Mouse (Mus musculus): ENCODE measurements around the gene Zbtb41. TPM values are rescaled to one million over a fixed set of nuclear protein-coding genes. Genes with fewer than 3 reads are reported as not detected.

Zbtb41 gene
- 1.3 and 1.6 TPM in 2 replicates for polyA plus RNA-seq (2012; rRNA removed)

DNA sequence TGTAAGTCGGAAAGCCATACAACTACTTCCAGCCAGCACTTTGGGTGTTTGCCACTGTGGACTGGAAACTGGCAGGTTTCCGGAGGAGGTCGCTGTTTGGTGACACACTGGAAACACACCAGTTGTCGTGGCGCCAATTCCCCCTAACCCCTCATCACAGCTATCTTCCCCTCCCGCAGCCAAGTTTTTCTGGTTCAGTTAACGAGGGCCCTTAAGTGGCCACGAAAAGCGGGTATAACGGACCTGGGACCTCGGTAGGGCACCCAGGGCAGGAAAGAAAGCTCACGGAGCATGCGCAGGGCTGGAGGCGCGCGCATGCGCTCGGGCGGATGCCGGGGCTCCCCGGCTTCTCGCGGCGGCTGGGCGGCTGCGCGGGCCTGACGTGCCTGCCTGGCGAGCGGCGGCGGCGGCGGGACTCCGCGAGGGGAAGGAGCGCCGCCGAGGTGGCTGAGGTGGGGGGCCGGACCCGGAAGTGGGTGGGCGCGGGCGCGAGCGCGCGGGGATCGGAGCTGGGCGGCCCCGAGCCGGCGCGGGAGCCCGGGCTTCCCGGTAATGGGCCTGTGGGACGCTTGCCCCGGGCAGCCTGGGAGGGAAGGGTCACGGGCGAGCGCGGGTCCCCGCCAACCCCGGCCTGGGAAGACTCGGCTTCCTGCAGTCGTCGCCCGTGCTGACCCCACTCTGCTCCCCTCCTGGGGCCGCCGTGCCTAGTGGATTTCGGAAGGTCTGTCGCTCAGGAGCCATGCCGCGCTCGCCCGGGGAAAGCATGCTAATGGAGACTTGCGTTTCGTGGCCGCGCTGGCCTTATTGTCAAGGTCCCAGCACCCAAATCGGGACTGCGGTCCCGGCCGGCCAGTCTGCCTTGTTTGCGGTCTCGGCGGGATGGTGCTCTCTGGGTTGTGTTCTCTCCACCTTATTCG lies at the start of gene Zbtb41:
Gene Zbtb41, plus strand, starts transcription at position 414 of the 917 bp plus-strand sequence.
- no peaks in the 10 kb centered on the region for H3K27me3 ChIP-seq (ENCODE audit: control insufficient read depth, insufficient read depth, low read length)
- H3K4me1 ChIP-seq (ENCODE audit: control insufficient read depth, insufficient read depth, insufficient read length), result peaks cover 4% of the 10 kb centered on the region
- peak within 1 kb of the TSS; percentile 98 for H3K27ac ChIP-seq (ENCODE audit: insufficient read depth, low read length)
- TF ChIP-seq POLR2A (IDR thresholded peaks at IDR 0.05; ENCODE audit: low read depth, low read length) (no peak; the same call in 1 of the 2 replicates), CTCF (IDR thresholded peaks at IDR 0.05; ENCODE audit: extremely low read depth, insufficient read depth, insufficient read length, insufficient replicate concordance) (peak; percentile 36; the same call in 1 of the 2 replicates)
- DNase-seq (ENCODE audit: low read depth in 1 of 2, low spot score in 2 of 2), result peak; percentile 74 to 84
- WGBS, result under 1% methylated on average over 85 of the region's 88 CpGs
- peak within 1 kb of the TSS; percentile 99 for H3K4me3 ChIP-seq (ENCODE audit: extremely low read depth, insufficient read depth, insufficient read length)
- H3K36me3 ChIP-seq (ENCODE audit: control insufficient read depth, insufficient read depth, low read length), result no peaks in the 10 kb centered on the region

DNA sequence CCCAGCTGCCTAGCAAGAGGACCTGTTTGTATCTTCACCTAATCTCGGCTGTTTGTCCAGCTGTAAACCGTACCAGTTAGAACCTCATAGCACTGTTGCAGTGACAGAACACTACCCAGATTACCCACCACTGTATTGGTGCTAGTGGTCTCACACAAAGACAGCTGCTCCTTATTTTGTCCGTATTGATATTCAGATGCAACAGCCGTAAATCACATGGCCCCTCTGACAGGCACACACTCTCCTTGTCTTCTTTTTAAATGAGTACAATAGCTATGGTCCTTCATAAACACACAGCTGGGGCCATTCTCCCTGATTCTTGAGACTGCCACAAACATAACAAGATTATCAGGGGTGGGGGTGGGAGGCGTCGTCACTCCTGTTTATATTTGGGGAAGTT lies 46.2 kb upstream of the Zbtb41 start:
- no peak overlapping the region for H3K4me3 ChIP-seq (ENCODE audit: extremely low read depth, insufficient read depth, insufficient read length)
- WGBS, result 76% methylated on average over 6 of the region's 6 CpGs
- TF ChIP-seq CTCF (IDR thresholded peaks at IDR 0.05; ENCODE audit: extremely low read depth, insufficient read depth, insufficient read length, insufficient replicate concordance), result no peak
- TF ChIP-seq POLR2A (IDR thresholded peaks at IDR 0.05; ENCODE audit: low read depth, low read length), result no peak
- no peaks in the 10 kb centered on the region for H3K4me1 ChIP-seq (ENCODE audit: control insufficient read depth, insufficient read depth, insufficient read length)
- DNase-seq (ENCODE audit: low read depth in 1 of 2, low spot score in 2 of 2), result no peak
- H3K27me3 ChIP-seq (ENCODE audit: control insufficient read depth, insufficient read depth, low read length), result no peaks in the 10 kb centered on the region
- H3K27ac ChIP-seq (ENCODE audit: insufficient read depth, low read length), result no peak overlapping the region
- H3K36me3 ChIP-seq (ENCODE audit: control insufficient read depth, insufficient read depth, low read length), result no peaks in the 10 kb centered on the region

DNA sequence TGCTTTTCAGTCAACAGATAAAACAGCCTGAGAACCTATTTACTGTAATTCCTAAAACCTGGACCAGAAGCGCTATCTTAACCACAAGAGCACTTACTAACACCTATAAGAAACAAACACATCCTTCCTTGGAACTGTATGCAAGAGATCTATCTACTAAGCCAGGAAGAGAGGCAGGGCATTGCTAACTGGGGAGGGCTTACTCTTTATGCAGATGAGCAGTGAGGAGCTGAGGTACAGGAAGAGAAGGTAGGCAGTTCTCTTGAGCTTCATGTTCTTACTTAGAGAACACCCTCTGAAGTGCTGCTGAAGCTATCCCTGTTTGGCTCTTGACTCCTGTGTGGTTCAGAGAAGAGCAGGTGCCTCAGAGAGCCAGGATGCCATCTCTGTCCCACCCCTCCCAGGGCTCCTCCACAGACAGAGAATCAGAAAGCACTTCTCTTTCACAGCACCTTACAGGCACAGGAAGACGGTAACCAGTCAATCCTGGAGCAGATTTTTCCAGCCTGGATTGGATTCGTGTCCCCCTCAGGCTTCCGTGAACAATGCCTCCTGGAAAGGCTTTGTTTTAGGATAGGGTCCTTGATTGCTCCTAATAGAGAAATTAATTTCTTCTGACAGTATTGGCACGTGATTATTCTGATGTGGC lies 45.3 kb upstream of the Zbtb41 start, which contains the start of gene Crb1:
Gene Crb1, minus strand, starts transcription at position 463 of the 649 bp plus-strand sequence.
- Histone ChIP-seq H3K27ac (ENCODE audit: insufficient read depth, low read length) (no peak within 1 kb of the TSS), H3K4me3 (ENCODE audit: extremely low read depth, insufficient read depth, insufficient read length) (no peak within 1 kb of the TSS), H3K27me3 (ENCODE audit: control insufficient read depth, insufficient read depth, low read length) (no peaks in the 10 kb centered on the region), H3K36me3 (ENCODE audit: control insufficient read depth, insufficient read depth, low read length) (no peaks in the 10 kb centered on the region), H3K4me1 (ENCODE audit: control insufficient read depth, insufficient read depth, insufficient read length) (no peaks in the 10 kb centered on the region)
- no peak for DNase-seq (ENCODE audit: low read depth in 1 of 2, low spot score in 2 of 2)
- 24% methylated on average over 5 of the region's 5 CpGs for WGBS
- TF ChIP-seq CTCF (IDR thresholded peaks at IDR 0.05; ENCODE audit: extremely low read depth, insufficient read depth, insufficient read length, insufficient replicate concordance), result no peak

DNA sequence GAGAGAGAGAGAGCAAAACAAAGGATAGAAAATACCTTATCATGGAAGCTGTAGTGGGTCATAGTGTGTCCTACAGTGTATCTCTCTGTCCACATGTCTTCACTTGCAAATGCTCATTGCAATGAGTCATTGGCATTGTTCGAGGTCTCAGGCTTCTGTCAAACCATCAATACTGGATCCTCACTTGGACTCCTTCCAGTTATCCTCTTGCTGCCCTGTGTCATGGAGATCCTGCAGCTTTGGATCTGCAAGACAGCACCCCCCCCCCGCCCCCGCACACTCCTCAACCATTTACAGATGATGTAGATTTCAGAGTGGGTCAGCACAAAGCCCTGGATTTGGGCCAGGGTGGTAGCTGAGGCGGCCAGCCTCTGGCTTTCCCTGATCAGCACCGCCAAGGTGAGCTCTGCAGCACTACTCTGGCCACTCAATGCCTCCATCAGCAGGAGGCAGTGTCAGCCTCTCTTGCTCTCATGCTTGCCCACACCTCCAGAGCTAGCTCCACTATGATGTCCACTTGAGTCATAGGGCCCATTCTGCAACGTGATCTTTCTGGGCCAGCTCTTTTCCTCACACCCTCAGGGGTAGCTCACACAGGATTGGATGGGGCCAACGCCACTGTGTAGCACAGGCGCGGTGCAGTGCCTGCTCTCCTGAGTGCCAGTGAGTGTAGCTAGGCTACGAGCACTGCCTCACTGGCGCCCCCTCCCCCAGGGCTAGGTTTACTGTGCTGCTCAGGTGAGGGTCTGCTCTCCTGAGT lies 43.0 kb upstream of the Zbtb41 start:
- Histone ChIP-seq H3K4me3 (ENCODE audit: extremely low read depth, insufficient read depth, insufficient read length) (no peak overlapping the region), H3K4me1 (ENCODE audit: control insufficient read depth, insufficient read depth, insufficient read length) (no peaks in the 10 kb centered on the region), H3K27me3 (ENCODE audit: control insufficient read depth, insufficient read depth, low read length) (no peaks in the 10 kb centered on the region), H3K27ac (ENCODE audit: insufficient read depth, low read length) (no peak overlapping the region), H3K36me3 (ENCODE audit: control insufficient read depth, insufficient read depth, low read length) (no peaks in the 10 kb centered on the region)
- 60% methylated on average over 11 of the region's 11 CpGs for WGBS
- TF ChIP-seq CTCF (IDR thresholded peaks at IDR 0.05; ENCODE audit: extremely low read depth, insufficient read depth, insufficient read length, insufficient replicate concordance) (no peak), POLR2A (IDR thresholded peaks at IDR 0.05; ENCODE audit: low read depth, low read length) (no peak)
- no peak for DNase-seq (ENCODE audit: low read depth in 1 of 2, low spot score in 2 of 2)

DNA sequence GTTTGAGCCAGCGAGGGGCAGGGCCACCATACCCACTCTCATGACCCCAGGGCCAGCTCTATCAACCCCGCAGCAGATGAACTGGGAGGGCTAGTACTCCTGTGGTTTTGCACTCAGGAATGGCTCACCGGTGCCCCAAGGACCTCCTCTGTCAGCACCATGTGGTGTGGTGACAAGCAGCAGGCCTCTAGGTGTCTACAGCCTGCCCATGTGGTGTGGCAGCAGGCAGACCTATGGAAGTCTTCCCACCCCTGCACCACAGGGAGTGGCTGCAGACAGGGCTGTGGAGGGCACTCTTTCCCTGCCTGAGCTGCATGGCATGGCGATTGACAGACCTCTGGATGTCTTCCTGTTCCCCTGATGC lies 42.5 kb upstream of the Zbtb41 start:
- Histone ChIP-seq H3K27ac (ENCODE audit: insufficient read depth, low read length) (no peak overlapping the region), H3K4me3 (ENCODE audit: extremely low read depth, insufficient read depth, insufficient read length) (no peak overlapping the region), H3K27me3 (ENCODE audit: control insufficient read depth, insufficient read depth, low read length) (no peaks in the 10 kb centered on the region), H3K36me3 (ENCODE audit: control insufficient read depth, insufficient read depth, low read length) (no peaks in the 10 kb centered on the region), H3K4me1 (ENCODE audit: control insufficient read depth, insufficient read depth, insufficient read length) (no peaks in the 10 kb centered on the region)
- WGBS, result 42% methylated on average over 4 of the region's 4 CpGs
- DNase-seq (ENCODE audit: low read depth in 1 of 2, low spot score in 2 of 2), result no peak
- TF ChIP-seq POLR2A (IDR thresholded peaks at IDR 0.05; ENCODE audit: low read depth, low read length), result no peak
- no peak for TF ChIP-seq CTCF (IDR thresholded peaks at IDR 0.05; ENCODE audit: extremely low read depth, insufficient read depth, insufficient read length, insufficient replicate concordance)

DNA sequence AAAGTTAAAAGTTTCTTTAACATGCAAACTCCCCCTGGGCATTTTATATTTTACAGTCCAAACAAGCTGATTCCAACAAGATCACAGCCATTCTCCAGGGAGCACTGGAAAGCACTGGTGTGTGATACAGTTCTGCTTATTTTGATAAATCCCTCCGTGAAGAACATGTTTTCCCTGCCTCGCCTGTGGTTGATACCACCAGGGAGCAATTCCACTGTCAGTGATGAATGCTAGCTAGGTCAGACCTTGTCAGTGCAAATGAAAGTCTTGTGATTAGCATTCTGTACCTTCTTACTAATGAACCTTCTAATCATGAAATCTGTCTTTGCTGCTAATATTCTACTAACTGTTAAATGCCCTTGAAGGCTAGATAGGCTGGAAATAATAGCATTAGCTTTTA lies 30.3 kb upstream of the Zbtb41 start:
- Histone ChIP-seq H3K4me1 (ENCODE audit: control insufficient read depth, insufficient read depth, insufficient read length) (no peaks in the 10 kb centered on the region), H3K36me3 (ENCODE audit: control insufficient read depth, insufficient read depth, low read length) (no peaks in the 10 kb centered on the region), H3K4me3 (ENCODE audit: extremely low read depth, insufficient read depth, insufficient read length) (no peak overlapping the region), H3K27ac (ENCODE audit: insufficient read depth, low read length) (no peak overlapping the region), H3K27me3 (ENCODE audit: control insufficient read depth, insufficient read depth, low read length) (no peaks in the 10 kb centered on the region)
- no peak for DNase-seq (ENCODE audit: low read depth in 1 of 2, low spot score in 2 of 2)
- TF ChIP-seq CTCF (IDR thresholded peaks at IDR 0.05; ENCODE audit: extremely low read depth, insufficient read depth, insufficient read length, insufficient replicate concordance), result no peak
- no peak for TF ChIP-seq POLR2A (IDR thresholded peaks at IDR 0.05; ENCODE audit: low read depth, low read length)
- 57% methylated on average over 2 of the region's 2 CpGs for WGBS
